Mouse (Mus musculus) cerebellum, adult 2 months (tissue): ENCODE measurements around the gene Rftn2.

Experiments
- CTCF ChIP-seq: fragments of 200-500 bp; IDR thresholded peaks from 2 replicates; pipeline ENCODE4 v1.5.1; 2011; ENCODE audit warnings: low read depth, mild to moderate bottlenecking, control low read depth, low read length, moderate library complexity, borderline replicate concordance; ENCODE audit not compliant: insufficient read depth
- POLR2A ChIP-seq: fragments of 200-500 bp; IDR thresholded peaks from 2 replicates; pipeline ENCODE4 v1.6.1; 2011; ENCODE audit warnings: low read length, control low read depth, borderline replicate concordance; ENCODE audit not compliant: insufficient read depth

DNA sequence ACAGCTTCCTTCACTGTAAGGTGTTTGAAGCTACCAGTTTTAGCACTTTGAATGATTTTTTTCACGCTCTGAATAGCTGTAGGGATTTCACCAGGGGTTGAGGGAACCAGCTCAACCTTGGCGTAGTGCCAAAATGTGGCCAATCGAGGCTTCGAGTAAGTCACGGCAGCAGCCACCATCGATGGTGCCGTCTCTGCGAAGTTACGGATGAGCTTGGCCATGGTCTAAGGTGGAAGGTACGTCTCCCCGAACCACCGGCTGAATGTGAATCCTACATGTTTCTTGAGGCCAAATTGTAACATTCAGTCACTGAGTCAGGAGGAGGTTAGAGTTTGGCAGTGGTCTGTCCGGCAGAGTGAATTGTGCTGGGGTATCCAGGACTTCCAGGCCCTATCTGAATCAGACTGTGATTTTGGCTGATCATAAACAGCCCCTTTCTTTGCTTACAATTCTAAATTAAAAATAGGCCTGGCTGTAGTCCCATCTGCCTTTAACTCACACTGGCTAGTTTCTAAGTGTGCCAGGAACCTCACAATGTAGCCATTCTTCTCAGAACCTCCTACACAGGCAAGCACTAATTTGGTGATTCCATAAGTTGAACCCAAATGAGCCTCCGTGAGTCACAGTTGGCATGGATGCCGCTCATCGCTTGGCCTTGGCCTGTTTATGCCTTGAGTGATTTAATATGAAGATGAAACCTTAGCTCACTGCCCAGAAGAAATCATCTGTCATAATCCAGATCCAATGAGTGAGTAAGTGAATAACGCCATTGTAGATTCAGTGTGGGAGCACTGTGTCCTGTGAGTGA is 65.5 kb downstream of the Rftn2 start:
- TF ChIP-seq CTCF (no peak), POLR2A (no peak)
